Mouse (Mus musculus) ES-Bruce4 (cell line): ENCODE measurements at regions not wholly inside any gene's neighbourhood (a gene's known extent, or its start where the extent isn't known, plus 50 kb on each side); places are given as distances from the start of the nearest gene placed in this dataset.

Experiments
- H3K27ac ChIP-seq: 2 replicates; pipeline ENCODE4 v1.5.1; 2012; ENCODE audit warnings: low read length, inconsistent platforms; ENCODE audit not compliant: insufficient read depth
- H3K27me3 ChIP-seq: 2 replicates; pipeline ENCODE4 v1.6.1; 2012; ENCODE audit warnings: mild to moderate bottlenecking, low read length, inconsistent platforms; ENCODE audit not compliant: control insufficient read depth, poor library complexity, insufficient read depth, severe bottlenecking
- H3K36me3 ChIP-seq: 2 replicates; pipeline ENCODE4 v1.6.1; 2012; ENCODE audit warnings: inconsistent platforms, mild to moderate bottlenecking, low read length, moderate library complexity; ENCODE audit not compliant: control insufficient read depth, poor library complexity, insufficient read depth, severe bottlenecking
- H3K4me1 ChIP-seq: one replicate; pipeline ENCODE4 v1.8.1; 2011; ENCODE audit warnings: low read length; ENCODE audit not compliant: control insufficient read depth, insufficient read depth
- H3K4me3 ChIP-seq: 2 replicates; pipeline ENCODE4 v1.5.1; 2011; ENCODE audit warnings: low read depth, mild to moderate bottlenecking, low read length
- H3K9ac ChIP-seq: 2 replicates; pipeline ENCODE4 v1.6.1; 2012; ENCODE audit warnings: low read depth, mild to moderate bottlenecking, inconsistent platforms; ENCODE audit not compliant: poor library complexity, severe bottlenecking
- H3K9me3 ChIP-seq: replicated peaks from 2 replicates; pipeline ENCODE4 v1.6.1; 2012; ENCODE audit warnings: mild to moderate bottlenecking, low read length, inconsistent platforms; ENCODE audit not compliant: control insufficient read depth, poor library complexity, insufficient read depth, severe bottlenecking
- CTCF ChIP-seq: IDR thresholded peaks from one replicate; pipeline ENCODE4 v1.8.1; 2011; ENCODE audit warnings: low read depth, low read length
- EP300 ChIP-seq: IDR thresholded peaks from 2 replicates; pipeline ENCODE4 v1.6.1; 2011; ENCODE audit warnings: low read depth, low read length; ENCODE audit not compliant: insufficient read depth
- POLR2A ChIP-seq: IDR thresholded peaks from one replicate; pipeline ENCODE4 v1.8.1; 2011; ENCODE audit warnings: low read length; ENCODE audit not compliant: insufficient read depth

DNA sequence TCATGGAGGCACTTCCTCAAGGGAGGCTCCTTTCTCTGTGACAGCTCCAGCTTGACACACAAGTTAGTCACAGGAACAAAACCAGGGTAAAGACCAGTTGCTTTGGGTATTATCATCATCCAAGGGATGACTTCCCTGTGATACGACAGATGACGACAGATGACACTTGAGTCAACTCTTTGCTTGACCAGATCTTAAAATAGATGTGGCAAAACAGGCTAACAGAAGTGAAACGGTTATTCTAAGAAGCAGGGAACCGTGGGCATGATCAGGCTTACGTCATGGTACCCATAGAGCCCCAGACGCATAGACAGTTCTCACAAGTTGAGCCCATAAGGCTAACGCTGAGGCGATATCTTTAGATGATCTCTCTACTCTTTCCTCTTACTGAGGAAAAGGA, 160.3 kb downstream of the Dyrk2 start:
- no peaks in the 10 kb centered on the region for H3K9me3 ChIP-seq
- no peak overlapping the region for H3K27ac ChIP-seq
- TF ChIP-seq CTCF: no peak
- no peak for TF ChIP-seq EP300
- no peak for TF ChIP-seq POLR2A
- H3K36me3 ChIP-seq: no peaks in the 10 kb centered on the region
- no peak overlapping the region for H3K9ac ChIP-seq
- H3K27me3 ChIP-seq: no peaks in the 10 kb centered on the region
- H3K4me1 ChIP-seq: no peaks in the 10 kb centered on the region
- H3K4me3 ChIP-seq: no peak overlapping the region

DNA sequence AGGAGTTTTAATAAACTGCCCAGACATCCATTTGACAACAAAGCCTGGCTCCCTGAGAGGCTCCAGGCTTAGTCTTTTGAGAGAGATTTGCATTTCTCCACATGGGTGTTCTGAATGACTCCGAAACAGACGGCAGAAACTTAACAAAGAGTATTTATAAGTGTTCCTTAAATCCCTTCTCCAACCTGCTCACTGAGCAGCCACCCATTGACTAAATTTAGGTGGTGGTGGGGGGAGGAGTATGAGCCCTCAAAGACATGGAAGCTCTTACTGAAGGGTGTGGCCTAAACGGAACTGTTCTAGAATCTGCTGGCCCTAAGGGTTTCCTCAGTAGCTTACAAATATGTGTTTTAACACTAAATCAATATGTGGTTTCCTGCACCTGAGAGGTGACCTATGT, 158.5 kb downstream of the Dyrk2 start:
- no peak overlapping the region for H3K27ac ChIP-seq

DNA sequence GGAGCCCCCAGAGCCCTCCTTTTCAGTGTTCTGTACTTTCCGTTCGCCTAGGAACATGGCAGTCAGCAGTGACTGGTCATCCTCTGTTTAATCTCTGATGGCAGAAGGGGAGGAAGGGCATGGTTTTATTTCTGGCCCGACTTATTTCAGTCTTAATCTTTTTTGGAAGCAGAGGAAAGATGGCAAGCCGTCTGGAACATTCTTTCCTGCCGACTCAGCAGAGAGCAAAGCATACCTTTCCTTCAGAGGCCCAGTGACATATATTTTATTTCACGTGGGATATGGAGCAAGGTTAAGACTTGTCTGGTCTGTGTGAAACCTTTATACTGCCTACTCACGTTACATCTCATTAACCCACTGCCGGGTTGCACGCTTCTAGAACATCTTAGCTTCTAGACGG, 158.1 kb downstream of the Dyrk2 start:
- Histone ChIP-seq H3K4me1 (no peaks in the 10 kb centered on the region), H3K9ac (no peak overlapping the region), H3K4me3 (no peak overlapping the region), H3K9me3 (no peaks in the 10 kb centered on the region), H3K27me3 (no peaks in the 10 kb centered on the region), H3K27ac (no peak overlapping the region), H3K36me3 (no peaks in the 10 kb centered on the region)
- TF ChIP-seq POLR2A: no peak
- no peak for TF ChIP-seq CTCF
- no peak for TF ChIP-seq EP300

More for the DNA sequence above, 158.5 kb downstream of the Dyrk2 start:
- no peaks in the 10 kb centered on the region for H3K27me3 ChIP-seq
- H3K9me3 ChIP-seq: no peaks in the 10 kb centered on the region
- no peak for TF ChIP-seq EP300
- TF ChIP-seq POLR2A: no peak
- TF ChIP-seq CTCF: no peak
- no peak overlapping the region for H3K4me3 ChIP-seq
- H3K9ac ChIP-seq: no peak overlapping the region
- no peaks in the 10 kb centered on the region for H3K4me1 ChIP-seq
- H3K36me3 ChIP-seq: no peaks in the 10 kb centered on the region

DNA sequence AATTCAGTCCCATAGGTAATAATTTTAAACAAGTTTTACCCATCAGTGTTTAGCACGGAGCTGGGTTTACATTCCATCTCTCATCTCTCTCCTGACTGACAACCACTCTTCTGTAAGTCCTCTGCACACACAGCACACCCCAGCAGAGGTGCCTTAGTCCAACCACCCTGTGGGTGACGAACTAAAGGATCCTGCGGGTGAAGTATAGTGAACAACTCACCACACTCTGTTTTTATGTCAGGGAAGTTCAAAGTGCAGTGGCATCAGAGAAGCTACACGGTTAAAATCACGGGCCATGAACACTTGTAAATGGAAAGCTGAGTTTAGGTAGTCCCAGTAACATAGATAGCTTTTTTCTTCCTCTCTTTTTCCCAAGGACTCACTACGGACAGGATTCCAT, 157.1 kb downstream of the Dyrk2 start:
- H3K9ac ChIP-seq: no peak overlapping the region
- no peak for TF ChIP-seq POLR2A
- no peak for TF ChIP-seq CTCF
- no peak for TF ChIP-seq EP300
- H3K27ac ChIP-seq: no peak overlapping the region
- H3K4me3 ChIP-seq: no peak overlapping the region
- no peaks in the 10 kb centered on the region for H3K9me3 ChIP-seq
- H3K4me1 ChIP-seq: no peaks in the 10 kb centered on the region
- H3K36me3 ChIP-seq: no peaks in the 10 kb centered on the region
- H3K27me3 ChIP-seq: no peaks in the 10 kb centered on the region

DNA sequence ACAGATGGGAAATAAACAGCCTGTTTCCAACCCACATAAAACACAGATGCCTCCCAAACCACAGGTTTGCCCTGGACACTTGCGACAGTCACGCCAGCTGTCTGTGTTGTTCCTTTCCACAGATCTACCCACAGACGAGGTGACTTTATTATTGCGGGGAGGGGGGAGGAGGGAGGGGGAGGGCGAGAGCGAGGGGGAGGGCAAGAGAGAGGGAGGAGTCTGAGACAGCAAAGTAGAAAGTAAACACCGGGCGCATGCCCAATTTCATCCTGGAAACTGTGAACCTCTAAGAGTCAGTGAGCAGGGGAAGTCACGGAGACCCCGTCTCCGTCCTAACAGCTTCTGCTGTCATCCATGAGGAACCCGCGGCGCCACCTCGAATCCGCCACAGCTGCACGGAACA, 155.8 kb downstream of the Dyrk2 start:
- Histone ChIP-seq H3K27ac (no peak overlapping the region), H3K4me3 (no peak overlapping the region), H3K4me1 (no peaks in the 10 kb centered on the region), H3K9ac (no peak overlapping the region), H3K36me3 (no peaks in the 10 kb centered on the region), H3K9me3 (no peaks in the 10 kb centered on the region), H3K27me3 (no peaks in the 10 kb centered on the region)
- TF ChIP-seq POLR2A (no peak), EP300 (no peak), CTCF (no peak)

DNA sequence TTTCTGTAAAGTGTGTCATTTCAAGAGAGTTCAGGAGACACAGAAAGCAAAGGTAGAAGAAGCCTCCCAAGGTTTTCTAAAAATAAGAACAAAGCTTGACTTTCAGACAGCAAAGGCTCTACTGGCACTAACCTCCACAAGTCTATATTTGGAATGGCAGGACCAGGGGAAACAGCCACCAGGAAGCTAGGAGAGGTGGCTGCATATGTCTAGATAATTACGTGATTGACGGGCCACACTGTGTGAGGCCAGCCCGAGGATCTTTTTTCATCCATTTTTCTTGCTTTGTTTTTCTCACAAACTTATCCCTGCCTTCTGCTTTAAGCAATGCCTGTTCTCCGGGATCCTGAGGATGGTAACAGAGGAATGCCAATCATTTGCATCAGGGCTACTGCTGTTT, 155.4 kb downstream of the Dyrk2 start:
- Histone ChIP-seq H3K9ac (no peak overlapping the region), H3K4me3 (no peak overlapping the region), H3K9me3 (no peaks in the 10 kb centered on the region), H3K4me1 (no peaks in the 10 kb centered on the region), H3K27me3 (no peaks in the 10 kb centered on the region), H3K36me3 (no peaks in the 10 kb centered on the region), H3K27ac (no peak overlapping the region)
- no peak for TF ChIP-seq CTCF
- TF ChIP-seq EP300: no peak
- TF ChIP-seq POLR2A: no peak
